Mouse (Mus musculus) G1E (cell line): Measurements from ENCODE around the gene Trpm8. TPM values are rescaled to one million over a fixed set of nuclear protein-coding genes. Genes with fewer than 3 reads are reported as not detected.
A peak's percentile ranks its signal among the peaks of the same experiment; 100 is the strongest.

Experiments
- ATAC-seq: 2 replicates; pipeline ENCODE4 v1.8.0; 2016; ENCODE audit warnings: mild to moderate bottlenecking; ENCODE audit not compliant: insufficient number of reproducible peaks, poor library complexity, low FRiP score, severe bottlenecking; ENCODE audit errors: extremely low read depth
- DNase-seq: peaks from one replicate; pipeline ENCODE4 v3.0.0; 2012; ENCODE audit warnings: low spot score
- H3K27me3 ChIP-seq: 2 replicates; pipeline ENCODE4 v1.6.1; 2012; ENCODE audit warnings: mild to moderate bottlenecking, low read length, inconsistent platforms; ENCODE audit not compliant: insufficient read depth
- H3K36me3 ChIP-seq: replicated peaks from 2 replicates; pipeline ENCODE3; 2012; ENCODE audit warnings: mild to moderate bottlenecking, inconsistent platforms
- H3K4me1 ChIP-seq: 2 replicates; pipeline ENCODE4 v1.6.1; 2012; ENCODE audit warnings: low read depth, low read length, inconsistent platforms, mixed read lengths; ENCODE audit not compliant: insufficient read depth
- H3K4me3 ChIP-seq: 2 replicates; pipeline ENCODE4 v1.5.1; 2012; ENCODE audit warnings: low read depth, mild to moderate bottlenecking, inconsistent platforms, low read length, moderate library complexity, mixed read lengths
- H3K9me3 ChIP-seq: replicated peaks from 2 replicates; pipeline ENCODE4 v1.6.1; 2012; ENCODE audit warnings: inconsistent platforms
- CTCF ChIP-seq: IDR thresholded peaks from 2 replicates; pipeline ENCODE4 v1.5.1; 2012; ENCODE audit warnings: low read depth, low read length, inconsistent platforms, mixed read lengths
- GATA1 ChIP-seq: IDR thresholded peaks from 2 replicates; pipeline ENCODE4 v1.6.1; 2012; ENCODE audit warnings: borderline replicate concordance, low read length, inconsistent platforms, mixed read lengths
- GATA2 ChIP-seq: IDR thresholded peaks from 2 replicates; pipeline ENCODE4 v1.6.1; 2012; ENCODE audit warnings: low read depth, low read length, inconsistent platforms, borderline replicate concordance
- POLR2AphosphoS5 ChIP-seq: IDR thresholded peaks from 2 replicates; pipeline ENCODE4 v1.6.1; 2012; ENCODE audit warnings: low read depth, low read length, inconsistent platforms; ENCODE audit not compliant: insufficient replicate concordance
- TAL1 ChIP-seq: conservative IDR thresholded peaks from 2 replicates; pipeline ENCODE4 v1.6.1; 2012; ENCODE audit warnings: low read depth, low read length, inconsistent platforms, mixed read lengths
- polyA plus RNA-seq: library from polyadenylated mRNA; stranded (reverse); fragments of >175 nt; gene quantifications from 2 replicates; pipeline ENCODE4 v1.2.3, GENCODE M21; 2012
- total RNA-seq, 2 experiments: library from RNA; stranded (forward) in 1 of 2; stranded (reverse) in 1 of 2; fragments of 200-1000 nt in 1 of 2; fragments of >200 nt in 1 of 2; fragmentation: Nextera tagmentation in 1 of 2; gene quantifications; 2 replicates each; pipeline ENCODE4 v1.2.3; 2014 to 2017

Trpm8 gene
- total and polyA plus RNA-seq, 3 experiments, result not detected

DNA sequence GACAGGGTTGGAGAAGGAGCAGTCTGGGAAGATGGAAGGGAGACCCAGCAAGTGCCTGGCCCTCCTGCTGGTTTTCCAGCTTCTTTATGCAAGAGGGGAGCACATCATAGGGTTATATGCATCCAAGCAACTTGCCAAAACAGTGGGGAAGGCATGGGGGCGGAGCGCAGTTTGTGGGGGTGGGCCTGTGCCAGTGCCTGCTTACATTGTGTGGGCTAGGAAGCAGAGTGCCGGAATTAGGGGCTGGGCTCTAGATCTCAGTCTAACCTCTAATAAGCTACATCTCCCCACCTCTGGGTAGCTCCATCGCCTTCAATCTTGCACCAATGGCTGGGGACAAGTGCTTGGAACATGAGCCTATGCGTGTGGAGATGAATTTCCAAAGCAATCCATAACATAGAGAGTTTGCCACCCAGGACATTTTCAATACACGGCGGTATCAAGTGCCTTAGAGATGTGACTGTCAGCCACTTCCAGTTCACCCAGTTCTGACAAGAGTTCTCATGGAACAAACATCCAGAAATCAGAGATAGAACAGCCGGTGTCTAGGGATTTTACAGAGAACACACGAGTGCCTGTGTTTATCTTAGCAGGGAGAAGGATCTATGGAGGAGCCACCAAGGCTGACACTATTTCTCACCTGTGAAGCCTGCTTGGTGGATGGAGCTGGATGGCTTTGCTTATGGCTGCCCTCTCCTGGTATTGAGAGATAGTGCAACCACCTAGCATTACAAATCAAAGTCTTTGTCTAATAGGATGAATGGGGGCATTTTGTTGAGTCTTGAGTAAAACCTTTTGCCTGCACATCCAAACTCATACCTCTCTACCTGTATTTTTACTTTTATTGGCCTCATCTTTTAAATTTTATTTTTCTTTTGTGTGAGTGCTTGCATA is 23.9 kb downstream of the Trpm8 start:
- H3K9me3 ChIP-seq, result no peaks in the 10 kb centered on the region
- DNase-seq, result peak; percentile 43
- H3K4me3 ChIP-seq, result no peak overlapping the region
- TF ChIP-seq CTCF, result 0 out of 2 replicates have a peak, but pooled peaks have one; percentile 29
- TF ChIP-seq POLR2AphosphoS5, result no peak
- H3K4me1 ChIP-seq, result no peaks in the 10 kb centered on the region
- no peak for ATAC-seq
- peaks cover 3% of the 10 kb centered on the region; the same call in 1 of the 2 replicates for H3K27me3 ChIP-seq
- no peaks in the 10 kb centered on the region for H3K36me3 ChIP-seq

GRCm38 (mm10) chr1:88302057-88302740 is 24.7 kb downstream of the Trpm8 start:
- Histone ChIP-seq H3K9me3 (no peaks in the 10 kb centered on the region), H3K36me3 (no peaks in the 10 kb centered on the region), H3K27me3 (peaks cover 3% of the 10 kb centered on the region; the same call in 1 of the 2 replicates), H3K4me3 (no peak overlapping the region), H3K4me1 (no peaks in the 10 kb centered on the region)
- DNase-seq, result no peak
- ATAC-seq, result no peak
- TF ChIP-seq GATA1 (no peak), TAL1 (no peak), GATA2 (no peak), CTCF (no peak), POLR2AphosphoS5 (no peak)

GRCm38 (mm10) chr1:88303762-88304161 is 26.3 kb downstream of the Trpm8 start:
- Histone ChIP-seq H3K36me3 (no peaks in the 10 kb centered on the region), H3K4me1 (no peaks in the 10 kb centered on the region), H3K4me3 (no peak overlapping the region), H3K9me3 (no peaks in the 10 kb centered on the region), H3K27me3 (peaks cover 3% of the 10 kb centered on the region; the same call in 1 of the 2 replicates)
- DNase-seq (no peak), ATAC-seq (no peak)
- TF ChIP-seq GATA2, result no peak
- TF ChIP-seq CTCF, result no peak
- TF ChIP-seq TAL1, result no peak
- no peak for TF ChIP-seq GATA1
- no peak for TF ChIP-seq POLR2AphosphoS5

DNA sequence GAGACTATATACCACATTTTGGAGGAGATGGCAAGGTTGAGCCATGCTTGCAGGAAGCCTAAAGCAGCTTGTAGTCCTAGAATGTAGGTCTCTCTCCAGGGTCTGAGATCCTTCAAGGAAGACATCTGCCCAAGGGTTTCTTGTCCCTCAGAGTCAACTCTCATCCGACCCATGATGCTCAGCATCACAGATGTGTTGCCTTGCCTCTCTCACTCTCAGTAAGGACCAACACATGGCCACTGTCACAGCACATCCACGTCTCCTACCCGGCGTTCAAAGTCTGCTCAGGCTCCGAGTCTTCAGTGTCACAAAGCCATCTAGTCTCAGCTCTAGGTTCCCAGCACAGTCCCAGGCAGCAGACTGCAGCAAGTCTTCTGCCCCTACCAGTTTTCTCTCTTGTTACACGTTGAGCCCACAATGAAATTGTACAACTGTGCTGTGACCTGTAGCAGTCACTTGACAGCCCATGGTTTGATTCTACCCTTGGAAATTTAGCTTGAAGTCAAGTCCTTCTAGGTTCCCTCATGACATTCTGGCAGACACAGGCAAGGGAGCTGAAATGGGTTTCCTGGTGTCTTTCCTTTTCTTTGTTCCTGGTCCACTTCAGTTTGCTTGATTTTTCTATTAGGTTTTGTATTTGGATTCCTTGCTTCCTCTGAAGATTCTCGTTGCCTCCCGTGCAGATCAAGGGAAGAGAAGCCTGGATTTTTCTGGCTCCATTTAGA is 27.0 kb downstream of the Trpm8 start:
- Histone ChIP-seq H3K4me3 (no peak overlapping the region), H3K36me3 (no peaks in the 10 kb centered on the region), H3K27me3 (peaks cover 3% of the 10 kb centered on the region; the same call in 1 of the 2 replicates), H3K4me1 (no peaks in the 10 kb centered on the region), H3K9me3 (no peaks in the 10 kb centered on the region)
- DNase-seq (no peak), ATAC-seq (no peak)
- TF ChIP-seq GATA1, result no peak
- TF ChIP-seq POLR2AphosphoS5, result no peak
- no peak for TF ChIP-seq CTCF

DNA sequence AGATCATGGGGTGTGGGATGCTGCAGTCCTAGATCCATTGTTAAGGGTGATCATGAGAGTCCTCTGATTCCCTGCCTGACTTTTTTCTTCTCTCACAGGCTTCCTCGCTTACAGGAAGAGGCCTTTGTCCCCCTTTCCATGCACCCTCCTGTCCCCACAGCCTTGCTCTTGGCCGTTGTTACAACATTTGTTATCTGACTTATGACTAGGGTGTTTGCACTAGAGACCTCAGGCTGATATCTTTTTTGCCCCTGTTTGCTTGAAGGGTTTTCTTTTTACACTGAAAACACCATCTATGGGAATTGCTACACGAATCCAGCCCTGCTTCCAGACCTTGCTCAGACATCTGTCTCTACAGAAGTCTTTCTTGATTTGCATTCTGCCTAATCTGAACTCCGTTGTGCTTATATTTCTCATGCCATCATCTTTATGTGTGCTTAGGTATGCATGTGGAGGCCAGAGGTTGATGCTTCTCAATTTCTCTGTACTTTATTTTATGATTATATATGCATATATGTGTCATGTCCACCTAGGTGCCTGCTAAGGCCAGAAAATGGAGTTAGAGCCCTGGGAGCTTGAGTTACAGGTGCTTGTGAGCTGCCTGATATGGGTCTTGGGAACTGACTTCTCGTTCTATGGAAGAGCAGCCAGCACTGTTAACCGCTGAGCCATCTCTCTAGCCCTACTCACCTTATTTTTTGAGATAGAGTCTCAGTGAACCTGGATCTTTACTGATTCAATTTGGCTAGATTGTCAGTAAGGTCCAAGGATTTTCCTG is 27.7 kb downstream of the Trpm8 start:
- Histone ChIP-seq H3K9me3 (no peaks in the 10 kb centered on the region), H3K27me3 (peaks cover 3% of the 10 kb centered on the region; the same call in 1 of the 2 replicates), H3K4me1 (no peaks in the 10 kb centered on the region), H3K4me3 (no peak overlapping the region), H3K36me3 (no peaks in the 10 kb centered on the region)
- TF ChIP-seq CTCF, result no peak
- no peak for TF ChIP-seq POLR2AphosphoS5
- no peak for TF ChIP-seq GATA1
- TF ChIP-seq TAL1, result no peak
- TF ChIP-seq GATA2, result no peak
- ATAC-seq (no peak), DNase-seq (no peak)

GRCm38 (mm10) chr1:88306543-88306942 is 29.1 kb downstream of the Trpm8 start:
- H3K9me3 ChIP-seq, result no peaks in the 10 kb centered on the region
- no peak overlapping the region for H3K4me3 ChIP-seq
- TF ChIP-seq POLR2AphosphoS5, result no peak
- TF ChIP-seq TAL1, result no peak
- TF ChIP-seq CTCF, result no peak
- DNase-seq (no peak), ATAC-seq (no peak)
- no peaks in the 10 kb centered on the region for H3K36me3 ChIP-seq
- peaks cover 3% of the 10 kb centered on the region; the same call in 1 of the 2 replicates for H3K27me3 ChIP-seq
- H3K4me1 ChIP-seq, result no peaks in the 10 kb centered on the region
